Mouse (Mus musculus): ENCODE data around the gene Ranbp3l.

The Ranbp3l gene

GRCm38 (mm10) chr15:9071556-9072544 lies 104.1 kb downstream of the Ranbp3l start:
- peak; percentile 67 to 69 for DNase-seq

- DNase-seq = no peak
Measured at GRCm38 (mm10) chr15:9072630-9073029, 104.9 kb downstream of the Ranbp3l start.

GRCm38 (mm10) chr15:9073067-9073608 lies 105.4 kb downstream of the Ranbp3l start:
- DNase-seq = no peak

DNA sequence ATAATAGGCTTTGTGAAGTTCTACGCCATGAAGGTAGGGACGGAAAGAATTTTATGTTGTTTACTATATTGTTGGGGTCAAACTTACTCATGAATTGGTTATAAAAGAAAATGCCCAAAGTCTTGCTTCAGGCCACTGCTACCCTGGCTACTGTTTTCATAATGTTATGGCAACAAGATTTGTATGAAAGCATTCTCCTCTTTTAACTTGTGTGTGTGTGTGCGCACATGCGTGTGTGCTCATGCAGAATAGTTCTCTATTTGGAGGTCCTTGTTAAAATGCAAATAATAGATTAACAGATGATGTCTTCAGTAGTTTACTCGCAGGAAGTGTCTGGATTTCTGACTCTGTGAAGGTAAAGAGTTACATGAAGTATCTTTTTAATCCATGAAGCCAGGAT lies 105.9 kb downstream of the Ranbp3l start:
- DNase-seq = no peak

DNA sequence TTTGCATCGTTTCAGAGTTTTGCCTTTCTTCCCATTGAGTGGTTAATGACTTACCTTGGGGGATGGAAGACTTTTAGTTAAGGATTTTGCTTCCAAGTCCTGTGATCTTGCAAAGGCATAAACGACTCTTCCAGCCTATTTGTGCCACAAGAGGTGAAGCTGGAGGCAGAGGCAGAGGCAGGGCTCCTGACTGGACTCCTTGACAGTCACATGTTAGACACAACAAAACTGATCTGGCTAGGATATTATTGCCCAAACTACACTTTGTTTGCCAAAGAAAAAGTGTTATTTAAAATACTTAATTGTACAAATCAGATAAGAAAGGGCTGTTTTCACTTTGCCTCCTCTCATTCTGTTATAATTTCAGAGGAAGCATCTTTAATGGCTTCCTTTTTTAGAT lies 106.4 kb downstream of the Ranbp3l start:
- DNase-seq = no peak

DNA sequence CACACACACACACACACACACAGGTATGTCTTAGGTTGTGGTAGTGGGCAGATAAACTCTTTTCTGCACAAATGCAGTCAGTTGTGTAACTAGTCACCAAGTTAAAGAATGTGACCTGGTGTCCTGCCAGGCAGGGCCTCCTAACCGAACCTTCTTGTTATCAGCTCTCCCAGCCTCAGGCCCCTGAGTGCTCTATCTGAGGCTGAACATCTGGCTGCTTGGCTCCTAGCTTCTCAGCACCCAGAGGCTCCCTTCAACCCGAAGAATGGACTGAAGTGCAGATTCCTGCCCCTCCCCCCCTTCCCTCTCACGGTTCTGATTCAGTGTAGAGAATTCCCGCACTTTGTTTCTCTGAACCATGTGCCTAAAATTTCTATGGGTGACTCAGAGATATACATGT lies 106.9 kb downstream of the Ranbp3l start:
- no peak for DNase-seq

DNA sequence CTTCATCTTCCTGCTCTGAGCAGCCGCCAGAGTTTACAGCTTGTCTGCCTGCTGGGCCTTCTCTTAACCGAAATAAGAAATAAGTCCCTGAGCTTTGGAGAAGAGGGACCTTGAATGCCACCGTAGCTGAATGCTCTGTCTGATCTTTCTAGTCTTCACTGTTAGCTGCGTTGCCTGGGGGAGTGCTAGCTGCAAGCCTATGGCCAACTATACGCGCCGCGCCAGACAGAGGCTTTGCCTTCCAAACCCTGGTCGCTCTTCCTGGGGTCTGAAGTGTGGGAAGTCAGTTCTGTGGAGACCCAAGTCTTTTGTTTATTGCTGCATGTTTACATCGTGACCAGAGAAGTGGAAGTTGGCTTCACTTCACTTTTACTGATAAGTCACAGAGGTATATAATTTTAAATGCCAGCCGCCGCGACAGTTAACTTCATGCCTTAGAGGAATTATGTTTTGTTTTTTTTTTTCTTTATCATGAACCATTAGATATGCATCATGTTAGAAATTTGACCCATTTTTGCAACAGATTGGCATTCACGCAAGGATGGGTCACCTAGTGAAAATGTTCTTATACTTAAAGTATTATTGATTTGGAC lies 108.0 kb downstream of the Ranbp3l start:
- DNase-seq = no peak

DNA sequence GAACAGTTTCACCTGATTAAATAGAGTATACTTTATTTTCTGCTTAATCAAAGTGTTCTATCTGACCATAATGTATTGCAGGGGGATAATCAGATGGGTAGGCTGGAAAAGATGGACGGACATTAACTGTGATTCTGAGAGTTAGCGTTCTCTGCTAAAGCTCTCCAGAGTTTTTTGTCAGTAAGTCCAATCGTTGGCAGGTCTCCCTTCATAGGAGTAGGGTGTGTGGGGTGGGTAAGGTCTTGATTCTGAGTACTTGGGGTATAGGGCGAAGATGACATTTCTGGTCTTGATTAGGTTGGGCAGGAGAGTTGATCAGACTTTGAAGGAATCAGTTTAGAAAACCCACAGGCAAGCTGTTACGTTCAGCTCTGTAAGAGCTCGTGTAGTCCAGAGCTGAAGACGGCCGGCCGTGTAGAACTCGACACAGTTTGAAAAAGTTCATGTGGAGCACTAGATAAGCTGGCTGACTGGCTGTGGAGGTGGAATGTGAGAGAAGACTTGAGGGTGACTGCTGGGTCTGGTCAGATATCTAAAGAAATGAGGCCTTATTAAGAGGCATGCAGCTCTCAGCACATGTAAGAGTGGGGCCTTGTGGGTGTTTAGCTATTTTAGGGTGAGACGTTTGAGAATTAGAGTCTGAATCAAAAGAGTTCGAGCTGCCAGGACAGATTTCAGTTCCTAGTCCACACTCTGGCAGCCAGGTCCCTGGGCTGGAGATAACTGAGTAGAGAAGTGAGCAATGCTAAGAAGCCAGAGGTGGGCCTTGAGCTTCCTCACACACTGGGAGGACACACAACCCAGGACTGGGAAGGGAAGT lies 110.9 kb downstream of the Ranbp3l start:
- DNase-seq = no peak

DNA sequence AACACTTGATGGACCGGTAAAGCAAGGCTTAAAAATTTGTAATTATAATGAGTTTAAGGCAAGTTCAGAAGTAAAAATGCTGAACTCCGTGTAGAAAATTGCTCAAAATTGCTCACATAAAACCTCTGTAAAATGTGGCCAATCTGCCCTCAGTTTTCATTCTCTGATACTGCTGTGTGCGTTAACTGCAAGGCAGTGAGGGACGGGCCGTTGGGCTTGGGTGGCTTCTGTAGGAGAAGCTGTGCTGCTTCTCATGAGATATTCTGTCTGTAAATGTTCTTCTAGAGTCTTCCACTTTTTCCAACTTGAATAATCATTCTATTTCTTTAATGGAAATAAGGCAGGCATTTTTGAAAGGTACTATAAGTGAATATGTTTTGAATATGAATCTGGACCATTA lies 111.9 kb downstream of the Ranbp3l start:
- DNase-seq = no peak

GRCm38 (mm10) chr15:9080206-9080605 lies 112.5 kb downstream of the Ranbp3l start:
- DNase-seq = no peak

DNA sequence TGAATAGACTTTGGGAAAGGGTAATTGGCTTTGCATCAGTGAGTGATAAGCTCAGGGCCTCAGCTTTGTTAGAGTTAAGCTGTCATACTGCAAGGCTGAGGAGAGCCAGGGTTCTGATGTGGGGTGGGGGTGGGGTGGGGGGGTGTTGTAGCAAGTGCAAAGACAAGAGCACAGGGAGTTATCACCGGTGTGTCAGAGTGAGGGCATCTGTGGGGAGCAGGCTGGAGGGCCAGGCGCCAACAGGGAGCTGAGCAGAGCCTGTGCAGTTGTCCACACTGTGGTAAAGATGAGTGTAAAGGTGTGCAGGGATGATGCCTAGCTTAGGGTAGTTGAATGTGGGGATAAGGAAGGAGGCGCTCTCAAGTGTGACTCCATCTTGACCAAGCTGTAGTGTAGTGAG lies 113.5 kb downstream of the Ranbp3l start:
- no peak for DNase-seq

GRCm38 (mm10) chr15:9082753-9083152 lies 115.0 kb downstream of the Ranbp3l start:
- no peak for DNase-seq

DNA sequence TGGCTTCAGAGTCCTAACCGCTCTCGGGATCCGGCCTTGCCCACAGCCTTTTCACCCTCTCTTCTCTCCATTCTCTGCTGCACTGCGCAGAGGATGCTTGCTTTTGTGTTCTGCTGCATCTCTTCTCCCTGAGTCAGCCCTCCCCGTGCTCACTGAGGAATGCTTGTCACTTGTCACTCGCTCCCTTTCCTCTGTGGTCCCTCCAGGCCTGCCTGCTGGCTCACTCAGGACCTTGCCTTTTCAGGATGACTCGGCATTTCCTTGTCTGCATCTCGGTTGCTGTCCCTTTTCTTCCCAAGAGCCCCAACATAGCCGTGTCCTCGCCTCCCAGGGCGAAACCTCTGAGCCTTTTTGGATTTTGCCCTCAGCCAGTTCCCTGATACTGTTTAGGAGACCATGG lies 119.1 kb downstream of the Ranbp3l start:
- DNase-seq = no peak

DNA sequence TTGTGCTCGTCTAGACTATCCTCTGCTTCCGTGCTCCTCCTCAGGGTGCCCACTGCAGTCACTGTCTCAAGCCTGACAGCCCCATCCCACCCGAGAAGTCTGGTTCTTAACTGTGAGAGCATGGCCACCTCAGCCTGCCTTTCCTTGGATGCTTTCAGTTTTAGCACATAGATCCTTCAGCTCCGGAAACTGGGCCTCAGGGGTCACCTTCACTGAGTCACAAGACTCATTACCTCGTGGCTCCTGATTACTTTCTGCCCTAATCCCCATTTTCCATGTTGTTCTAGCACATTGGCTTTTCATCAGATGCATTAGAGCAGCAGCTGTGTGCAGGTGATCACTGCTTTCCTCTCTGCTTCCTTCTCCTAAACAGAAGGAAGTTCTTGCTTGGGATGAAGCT lies 119.7 kb downstream of the Ranbp3l start:
- DNase-seq = no peak

GRCm38 (mm10) chr15:9087895-9088682 lies 120.3 kb downstream of the Ranbp3l start:
- DNase-seq = no peak

- no peak for DNase-seq
Measured at GRCm38 (mm10) chr15:9088683-9089072, 120.9 kb downstream of the Ranbp3l start.

- no peak for DNase-seq
Measured at GRCm38 (mm10) chr15:9089136-9089720, 121.5 kb downstream of the Ranbp3l start.

DNA sequence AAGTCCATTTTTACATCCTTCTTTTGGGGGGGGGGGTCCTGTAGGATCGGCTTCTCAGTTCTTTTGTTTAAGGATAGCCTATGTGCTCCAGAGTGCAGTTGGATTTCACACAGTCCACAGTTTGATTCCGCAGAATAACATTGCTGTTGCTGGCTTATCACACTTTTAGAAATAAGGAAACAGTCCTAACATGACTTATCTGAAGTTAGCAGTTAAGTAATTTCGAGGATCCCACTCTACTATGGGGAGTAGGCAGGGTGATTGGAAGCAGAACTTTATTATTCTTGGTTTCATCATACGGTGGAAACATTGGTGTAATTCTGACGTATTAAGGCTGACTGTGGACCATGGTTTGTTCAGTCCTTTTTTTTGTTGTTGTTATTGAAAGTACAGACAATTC lies 122.9 kb downstream of the Ranbp3l start:
- no peak for DNase-seq

DNA sequence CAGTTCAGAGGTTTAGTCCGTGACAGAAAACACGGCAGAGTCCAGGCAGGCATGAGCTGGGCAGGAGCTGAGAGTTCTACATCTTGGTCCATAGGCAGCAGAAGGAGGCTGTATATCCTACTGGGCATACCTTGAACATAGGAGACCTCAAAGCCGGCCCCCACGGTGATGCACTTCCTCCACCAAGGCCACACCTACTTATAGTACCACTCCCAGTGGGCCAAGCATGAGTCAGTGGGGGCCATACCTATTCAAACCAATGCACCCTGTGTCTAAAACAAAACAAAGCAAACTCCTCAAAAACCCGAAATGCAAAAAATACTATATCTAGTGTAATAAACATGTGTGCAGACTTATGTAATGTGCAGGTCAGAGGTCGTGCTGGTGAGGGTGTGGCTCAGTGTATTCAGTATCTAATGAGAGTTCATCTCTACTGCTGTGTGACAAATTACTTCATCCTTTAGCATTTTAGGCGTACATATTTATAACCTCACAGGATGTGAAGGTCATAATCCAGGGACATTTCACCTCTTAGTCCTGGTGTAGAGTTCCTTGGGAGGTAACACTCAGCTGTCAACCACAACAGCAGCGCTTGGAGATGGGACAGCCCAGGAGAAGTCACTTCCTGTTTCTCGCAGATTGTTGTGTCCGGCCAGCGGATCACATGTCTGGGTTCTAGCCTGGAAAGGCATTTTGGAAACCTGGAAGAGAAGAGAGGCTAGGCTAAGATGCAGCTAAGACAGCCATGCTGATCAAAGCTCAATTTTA lies 126.0 kb downstream of the Ranbp3l start:
- no peak for DNase-seq

DNA sequence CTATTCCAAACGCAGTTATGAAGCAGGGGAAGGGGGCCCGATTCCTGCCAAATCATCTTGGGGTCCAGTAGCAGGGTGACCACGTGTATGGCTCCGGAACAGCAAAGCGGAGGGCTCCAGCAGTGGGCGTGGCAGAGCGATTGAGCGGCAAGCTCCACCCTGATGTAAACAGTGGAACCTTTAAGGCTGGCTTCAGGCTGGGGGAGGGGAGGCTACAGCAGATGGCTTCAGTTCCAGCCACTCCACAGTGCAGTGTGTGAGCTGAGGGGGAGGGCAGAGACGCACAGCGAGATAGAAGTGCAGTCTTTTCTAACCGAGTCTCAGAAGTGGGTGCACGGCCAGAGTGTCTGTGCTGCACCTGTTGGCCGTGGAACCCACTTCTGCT lies 126.6 kb downstream of the Ranbp3l start:
- no peak for DNase-seq

GRCm38 (mm10) chr15:9096865-9097264 lies 129.1 kb downstream of the Ranbp3l start:
- no peak for DNase-seq

Measured in thymus, postnatal 36 days (tissue).